ENCODE assay signal across 7 mouse cellular contexts in the genomic region with DNA sequence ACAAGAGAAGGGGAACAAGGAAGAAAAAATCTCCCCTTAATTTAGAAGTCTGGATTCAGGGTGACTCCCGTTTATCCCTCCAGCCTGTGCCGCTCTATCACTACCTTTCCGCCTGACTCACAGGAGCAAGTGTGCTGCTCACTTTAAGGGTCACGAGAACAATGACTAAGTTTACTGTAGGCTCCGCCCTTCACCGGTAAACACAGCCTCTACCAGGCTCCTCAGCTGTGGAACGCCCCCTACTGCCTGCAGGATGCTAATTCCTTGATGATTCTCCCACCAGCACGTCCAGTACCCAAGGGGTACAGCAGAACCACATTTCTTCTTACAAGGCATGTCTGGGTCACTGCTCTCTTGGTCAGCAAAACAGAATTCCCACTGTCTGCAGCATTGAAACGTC.
DNase-seq lines count a peak whose midpoint lies in the region; ATAC-seq and TF ChIP-seq lines count a peak whose summit lies in the region.

No protein-coding gene starts in this region.

- peaks cover 28% of the 10 kb centered on the region for H3K4me1 ChIP-seq in E14TG2a.4 (replicated peaks; ENCODE audit: low read depth, low read length)
- peaks cover 7% of the 10 kb centered on the region; the same call in 1 of the 2 replicates for H3K4me1 ChIP-seq in intestine, embryonic 15.5 days (replicated peaks)
- peaks cover 2% of the 10 kb centered on the region; the same call in 1 of the 2 replicates for H3K4me1 ChIP-seq in lung, adult 2 months (ENCODE audit: control insufficient read depth, insufficient read depth, low read length)
- H3K4me1 ChIP-seq in testis, adult 2 months (ENCODE audit: control insufficient read depth, insufficient read depth, low read length), result no peaks in the 10 kb centered on the region
- peaks cover 14% of the 10 kb centered on the region for H3K4me1 ChIP-seq in forebrain, embryonic 12.5 days

- ATAC-seq in intestine, embryonic 15.5 days, result peak; percentile 82
- no peak for ATAC-seq in forebrain, embryonic 12.5 days (ENCODE audit: low FRiP score)

- 18% methylated on average over 9 of the region's 9 CpGs for WGBS in intestine, embryonic 15.5 days
- 25% methylated on average over 9 of the region's 9 CpGs for WGBS in lung, adult 2 months
- 11% methylated on average over 9 of the region's 9 CpGs for WGBS in forebrain, embryonic 12.5 days

- TF ChIP-seq POLR2A in lung, adult 2 months (IDR thresholded peaks at IDR 0.05; ENCODE audit: borderline replicate concordance, extremely low read depth, low read depth, low read length), result no peak
- no peak for TF ChIP-seq POLR2A in testis, adult 2 months (IDR thresholded peaks at IDR 0.05; ENCODE audit: control insufficient read depth, low read depth, low read length)

- H3K4me3 ChIP-seq in E14TG2a.4 (replicated peaks; ENCODE audit: low read length), result 0 out of 2 replicates have a peak overlapping the region, but pooled peaks have one; percentile 21
- H3K4me3 ChIP-seq in intestine, embryonic 15.5 days (replicated peaks), result no peak overlapping the region
- H3K4me3 ChIP-seq in lung, adult 2 months (replicated peaks; ENCODE audit: extremely low read depth, low read depth, low read length), result no peak overlapping the region
- H3K4me3 ChIP-seq in testis, adult 2 months (ENCODE audit: control insufficient read depth, low read depth, low read length), result no peak overlapping the region
- H3K4me3 ChIP-seq in forebrain, embryonic 12.5 days (replicated peaks), result no peak overlapping the region

- no peak overlapping the region for H3K4me2 ChIP-seq in intestine, embryonic 15.5 days (replicated peaks)
- H3K4me2 ChIP-seq in forebrain, embryonic 12.5 days, result no peak overlapping the region

- H3K36me3 ChIP-seq in E14TG2a.4 (ENCODE audit: insufficient read depth, low read length), result no peaks in the 10 kb centered on the region
- no peaks in the 10 kb centered on the region for H3K36me3 ChIP-seq in intestine, embryonic 15.5 days
- no peaks in the 10 kb centered on the region for H3K36me3 ChIP-seq in testis, adult 2 months (ENCODE audit: control insufficient read depth, insufficient read depth, low read length)
- H3K36me3 ChIP-seq in forebrain, embryonic 12.5 days (replicated peaks), result no peaks in the 10 kb centered on the region

- peak; percentile 68 for TF ChIP-seq CTCF in E14TG2a.4 (conservative IDR thresholded peaks at IDR 0.05; ENCODE audit: low read length)
- peak; percentile 54 for TF ChIP-seq CTCF in lung, adult 2 months (IDR thresholded peaks at IDR 0.05; ENCODE audit: insufficient read depth, low read length)
- peak; percentile 43; the same call in 1 of the 2 replicates for TF ChIP-seq CTCF in testis, adult 2 months (IDR thresholded peaks at IDR 0.05; ENCODE audit: control insufficient read depth, insufficient read depth, insufficient replicate concordance, low read depth, low read length)

- no peaks in the 10 kb centered on the region for H3K27me3 ChIP-seq in E14TG2a.4 (ENCODE audit: insufficient read depth, low read length)
- H3K27me3 ChIP-seq in intestine, embryonic 15.5 days (replicated peaks), result 0 out of 2 replicates have a peak, but pooled peaks cover 3% of the 10 kb centered on the region
- no peaks in the 10 kb centered on the region for H3K27me3 ChIP-seq in testis, adult 2 months (ENCODE audit: control insufficient read depth, insufficient read depth, low read length)
- H3K27me3 ChIP-seq in forebrain, embryonic 12.5 days, result peaks cover 28% of the 10 kb centered on the region

- H3K27ac ChIP-seq in intestine, embryonic 15.5 days, result no peak overlapping the region
- no peak overlapping the region for H3K27ac ChIP-seq in testis, adult 2 months (ENCODE audit: control insufficient read depth, insufficient read depth, low read depth, low read length)
- H3K27ac ChIP-seq in forebrain, embryonic 12.5 days, result no peak overlapping the region

- H3K9me3 ChIP-seq in E14TG2a.4 (ENCODE audit: low read length), result no peaks in the 10 kb centered on the region
- H3K9me3 ChIP-seq in intestine, embryonic 15.5 days, result no peaks in the 10 kb centered on the region
- no peaks in the 10 kb centered on the region for H3K9me3 ChIP-seq in forebrain, embryonic 12.5 days

- H3K9ac ChIP-seq in intestine, embryonic 15.5 days, result no peak overlapping the region
- H3K9ac ChIP-seq in forebrain, embryonic 12.5 days, result no peak overlapping the region

- peak; percentile 75 for DNase-seq in 3T3-L1 (ENCODE audit: low read depth, low spot score)
- peak; percentile 66 for DNase-seq in embryo, embryonic 9.5 days (ENCODE audit: extremely low spot score)
- peak; percentile 27 for DNase-seq in lung, adult 2 months
